Comparison of ENCODE assay signal across 10 mouse cellular contexts in genomic region chr7:44433371-44433770, GRCm38 (mm10). TPM values are rescaled to one million over a fixed set of nuclear protein-coding genes. Genes with fewer than 3 reads are reported as not detected.
DNase-seq lines count a peak whose midpoint lies in the region; ATAC-seq lines count a peak whose summit lies in the region.
"Had no signal": no experiment of that assay in that cellular context is flagged by ENCODE, and none has a peak within 500 bp of the region (broad histone marks: within the 10 kb centered on the region; RNA-seq: fewer than 3 reads in every experiment).

No protein-coding gene starts in this region.

- H3K36me3 ChIP-seq in heart, embryonic 12.5 days, result no peaks in the 10 kb centered on the region
- H3K36me3 ChIP-seq in forebrain, embryonic 11.5 days (ENCODE audit: control insufficient read depth, insufficient read depth, low read length), result no peaks in the 10 kb centered on the region
- no peaks in the 10 kb centered on the region for H3K36me3 ChIP-seq in liver, embryonic 13.5 days

- peaks cover 77% of the 10 kb centered on the region for H3K27me3 ChIP-seq in heart, embryonic 12.5 days (replicated peaks)
- no peaks in the 10 kb centered on the region; the same call in 1 of the 2 replicates for H3K27me3 ChIP-seq in forebrain, embryonic 11.5 days (ENCODE audit: control insufficient read depth, insufficient read depth, low read length)
- H3K27me3 ChIP-seq in liver, embryonic 13.5 days, result peaks cover 84% of the 10 kb centered on the region

- peak; percentile 82 for ATAC-seq in heart, embryonic 12.5 days (ENCODE audit: insufficient number of reproducible peaks, low FRiP score)
- ATAC-seq in forebrain, embryonic 11.5 days (replicated peaks; ENCODE audit: low FRiP score), result peak; percentile 62
- peak; percentile 84 for ATAC-seq in liver, embryonic 13.5 days (ENCODE audit: low read depth)
- ATAC-seq: Patski had no signal

- no peak for DNase-seq in heart, adult 11 months
- DNase-seq in MEL-GATA-1-ER (ENCODE audit: extremely low read depth, low read depth), result peak; percentile 98
- peak; percentile 86 for DNase-seq in forebrain, embryonic 11.5 days (ENCODE audit: low spot score)
- DNase-seq in liver, embryonic 13.5 days, result peak; percentile 86
- DNase-seq in testis, postnatal 14 days (ENCODE audit: low spot score), result peak; percentile 75
- DNase-seq in left cerebral cortex, adult 18-20 months (ENCODE audit: low spot score in 2 of 2), result no peak
- DNase-seq in frontal cortex, adult 2 months (ENCODE audit: extremely low spot score in 1 of 2, low spot score in 1 of 2), result no peak

- WGBS in heart, embryonic 12.5 days, result 2% methylated on average over 7 of the region's 7 CpGs
- WGBS in forebrain, embryonic 11.5 days, result under 1% methylated on average over 7 of the region's 7 CpGs
- 3% methylated on average over 7 of the region's 7 CpGs for WGBS in liver, embryonic 13.5 days (ENCODE audit: insufficient replicate concordance)

- H3K4me3 ChIP-seq in heart, embryonic 12.5 days, result no peak overlapping the region
- H3K4me3 ChIP-seq in forebrain, embryonic 11.5 days (ENCODE audit: low read depth, low read length), result no peak overlapping the region
- H3K4me3 ChIP-seq in liver, embryonic 13.5 days (replicated peaks), result no peak overlapping the region

- H3K27ac ChIP-seq in heart, embryonic 12.5 days (ENCODE audit: poor library complexity, severe bottlenecking), result no peak overlapping the region
- H3K27ac ChIP-seq in forebrain, embryonic 11.5 days (ENCODE audit: low read depth, low read length), result no peak overlapping the region
- H3K27ac ChIP-seq in liver, embryonic 13.5 days, result no peak overlapping the region

- H3K4me2 ChIP-seq in heart, embryonic 12.5 days, result no peak overlapping the region
- no peak overlapping the region for H3K4me2 ChIP-seq in forebrain, embryonic 11.5 days (ENCODE audit: low read depth, low read length, severe bottlenecking)
- H3K4me2 ChIP-seq in liver, embryonic 13.5 days, result no peak overlapping the region

- no peak overlapping the region for H3K9ac ChIP-seq in heart, embryonic 12.5 days
- no peak overlapping the region for H3K9ac ChIP-seq in forebrain, embryonic 11.5 days (ENCODE audit: low read length)
- no peak overlapping the region for H3K9ac ChIP-seq in liver, embryonic 13.5 days

- H3K4me1 ChIP-seq in heart, embryonic 12.5 days (replicated peaks), result peaks cover 14% of the 10 kb centered on the region
- peaks cover 15% of the 10 kb centered on the region for H3K4me1 ChIP-seq in forebrain, embryonic 11.5 days (replicated peaks; ENCODE audit: control insufficient read depth, insufficient read depth, low read length)
- H3K4me1 ChIP-seq in liver, embryonic 13.5 days (replicated peaks), result peaks cover 30% of the 10 kb centered on the region

- no peaks in the 10 kb centered on the region for H3K9me3 ChIP-seq in heart, embryonic 12.5 days (replicated peaks)
- no peaks in the 10 kb centered on the region for H3K9me3 ChIP-seq in forebrain, embryonic 11.5 days (ENCODE audit: control insufficient read depth, low read length)
- H3K9me3 ChIP-seq in liver, embryonic 13.5 days (replicated peaks), result no peaks in the 10 kb centered on the region

RNA-seq across cellular contexts. Expression of gene Lrrc4b, which starts 4.6 kb away (rescaled TPM):
- 2.3 and 2.4 TPM in 2 replicates for polyA plus RNA-seq in heart, embryonic 12.5 days (2016; fragmentation: Nextera tagmentation; extraction: Ambion mirVana)
- polyA plus RNA-seq in forebrain, embryonic 11.5 days (2014; fragmentation: Nextera tagmentation; extraction: Ambion mirVana), result 8.2 and 9.8 TPM in 2 replicates
- not detected in 2 replicates for polyA plus RNA-seq in liver, embryonic 13.5 days (2015; fragmentation: Nextera tagmentation; extraction: Ambion mirVana)
- 100 to 1,000 TPM; 284 to 289 TPM for total RNA-seq in left cerebral cortex, adult 18-20 months (2021)
- 230 and 247 TPM in 2 replicates for polyA plus RNA-seq in frontal cortex, adult 2 months (2012; rRNA removed)
- total RNA-seq: liver, adult 2 months had no signal
- polyA plus RNA-seq: liver, adult 2 months had no signal

RNA-seq across cellular contexts. Expression of gene Aspdh, which starts 31.8 kb away (rescaled TPM):
- 0.46 and 1.5 TPM in 2 replicates for polyA plus RNA-seq in heart, embryonic 12.5 days (2016; fragmentation: Nextera tagmentation; extraction: Ambion mirVana)
- polyA plus RNA-seq in forebrain, embryonic 11.5 days (2014; fragmentation: Nextera tagmentation; extraction: Ambion mirVana), result 2.6 and 2.9 TPM in 2 replicates
- polyA plus RNA-seq in liver, embryonic 13.5 days (2015; fragmentation: Nextera tagmentation; extraction: Ambion mirVana), result 6.0 and 6.9 TPM in 2 replicates
- total RNA-seq in left cerebral cortex, adult 18-20 months (2021), result 1 to 10 TPM; 5.0 to 5.6 TPM
- 12.2 and 14.4 TPM in 2 replicates for polyA plus RNA-seq in frontal cortex, adult 2 months (2012; rRNA removed)
- polyA plus RNA-seq: Patski had no signal

RNA-seq across cellular contexts. Expression of gene Josd2, which starts 34.4 kb away (rescaled TPM):
- 141 and 145 TPM in 2 replicates for polyA plus RNA-seq in heart, embryonic 12.5 days (2016; fragmentation: Nextera tagmentation; extraction: Ambion mirVana)
- polyA plus RNA-seq in forebrain, embryonic 11.5 days (2014; fragmentation: Nextera tagmentation; extraction: Ambion mirVana), result 60.9 and 68.9 TPM in 2 replicates
- polyA plus RNA-seq in liver, embryonic 13.5 days (2015; fragmentation: Nextera tagmentation; extraction: Ambion mirVana), result 170 and 176 TPM in 2 replicates
- total RNA-seq in left cerebral cortex, adult 18-20 months (2021), result 10 to 100 TPM; 76.7 to 77.9 TPM
- 169 and 184 TPM in 2 replicates for polyA plus RNA-seq in frontal cortex, adult 2 months (2012; rRNA removed)

RNA-seq across cellular contexts. Expression of gene 1700008O03Rik, which starts 47.8 kb away (rescaled TPM):
- polyA plus RNA-seq in heart, embryonic 12.5 days (2016; fragmentation: Nextera tagmentation; extraction: Ambion mirVana), result 0.40 and 0.94 TPM in 2 replicates
- polyA plus RNA-seq in forebrain, embryonic 11.5 days (2014; fragmentation: Nextera tagmentation; extraction: Ambion mirVana), result 0.89 and 0.96 TPM in 2 replicates
- 0.18 TPM in 1 of 2 replicates, not detected in the other for polyA plus RNA-seq in liver, embryonic 13.5 days (2015; fragmentation: Nextera tagmentation; extraction: Ambion mirVana)
- total RNA-seq in left cerebral cortex, adult 18-20 months (2021), result 1 to 10 TPM in 1 of 2 experiments, under 1 TPM in 1; 0.98 to 2.7 TPM
- 3.7 and 3.8 TPM in 2 replicates for polyA plus RNA-seq in frontal cortex, adult 2 months (2012; rRNA removed)
- total RNA-seq: liver, adult 2 months had no signal

RNA-seq across cellular contexts. Expression of gene Syt3, which starts 49.5 kb away (rescaled TPM):
- 0.55 and 0.63 TPM in 2 replicates for polyA plus RNA-seq in heart, embryonic 12.5 days (2016; fragmentation: Nextera tagmentation; extraction: Ambion mirVana)
- polyA plus RNA-seq in forebrain, embryonic 11.5 days (2014; fragmentation: Nextera tagmentation; extraction: Ambion mirVana), result 3.2 and 4.0 TPM in 2 replicates
- polyA plus RNA-seq in liver, embryonic 13.5 days (2015; fragmentation: Nextera tagmentation; extraction: Ambion mirVana), result 0.03 and 0.09 TPM in 2 replicates
- 10 to 100 TPM; 56.6 to 66.2 TPM for total RNA-seq in left cerebral cortex, adult 18-20 months (2021)
- polyA plus RNA-seq in frontal cortex, adult 2 months (2012; rRNA removed), result 56.7 and 57.0 TPM in 2 replicates

Comparison
In these comparisons a context has a peak if more than half of its experiments do, and no peak if none do; other contexts are left out.
1. DNase-seq: peak in MEL-GATA-1-ER (single experiment), forebrain, embryonic 11.5 days (single experiment), liver, embryonic 13.5 days (single experiment) and testis, postnatal 14 days (single experiment); none in heart, adult 11 months (single experiment), left cerebral cortex, adult 18-20 months (0 of 2) and frontal cortex, adult 2 months (0 of 2).
2. RNA of gene Lrrc4b, which starts 4.6 kb away (polyA plus RNA-seq): 230 to 247 TPM in frontal cortex, adult 2 months; 8.2 to 9.8 TPM in forebrain, embryonic 11.5 days, 2.3 to 2.4 TPM in heart, embryonic 12.5 days and not detected in liver, embryonic 13.5 days; every median in the first group is over 10 times any median in the second.
3. Peak in every context shown above with its lines, with median percentiles within 50 percentile points of each other: ATAC-seq.